Mouse (Mus musculus) erythroblast, embryonic 14.5 days (primary cell): ENCODE data around the gene Tnnc2.

Experiments
- GATA1 ChIP-seq: IDR thresholded peaks from 2 replicates; pipeline ENCODE4 v1.6.1; 2012; ENCODE audit warnings: low read length, inconsistent platforms, mixed read lengths
- TAL1 ChIP-seq: IDR thresholded peaks from 3 replicates; pipeline ENCODE4 v1.6.1; 2012; ENCODE audit warnings: low read length, inconsistent platforms, mixed read lengths

GRCm38 (mm10) chr2:164746693-164747092 is 33.1 kb downstream of the Tnnc2 start:
- TF ChIP-seq GATA1 (no peak), TAL1 (no peak)
